Mouse (Mus musculus): ENCODE results near the gene Prrg2.

DNA sequence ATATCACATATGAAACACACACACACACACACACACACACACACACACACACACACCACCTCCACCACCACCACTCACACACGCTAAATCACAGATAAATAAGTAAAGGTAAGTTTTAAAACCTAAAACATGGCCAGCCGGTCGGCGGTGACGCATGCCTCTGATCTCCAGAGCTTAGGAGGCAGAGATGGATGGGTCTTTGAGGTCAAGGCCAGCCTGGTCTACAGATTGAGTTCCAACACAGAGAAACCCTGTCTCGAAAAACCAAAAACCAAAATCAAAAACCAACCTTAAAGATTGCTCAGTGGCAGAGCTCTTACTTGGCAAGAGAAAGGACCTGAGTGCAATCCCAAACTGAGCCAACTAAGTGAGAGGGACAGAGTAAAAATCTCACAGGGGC, 37.6 kb upstream of the Prrg2 start:
- TF ChIP-seq CTCF (IDR thresholded peaks at IDR 0.05; ENCODE audit: control insufficient read depth, insufficient read depth, insufficient read length) (no peak), MYOG (IDR thresholded peaks at IDR 0.05; ENCODE audit: control insufficient read depth, extremely low read depth, insufficient read length) (no peak), MAX (IDR thresholded peaks at IDR 0.05) (no peak)

Measured in C2C12 (cell line).